Mouse (Mus musculus) myocyte (in vitro differentiated cells): Measurements from ENCODE around the gene Fam214a. TPM values are rescaled to one million over a fixed set of nuclear protein-coding genes. Genes with fewer than 3 reads are reported as not detected.

Experiments
- H3K27me3 ChIP-seq: one replicate; pipeline ENCODE4 v1.6.1; 2011; ENCODE audit not compliant: control insufficient read depth, insufficient read depth, insufficient read length
- H3K36me3 ChIP-seq: one replicate; pipeline ENCODE4 v1.6.1; 2011; ENCODE audit not compliant: control insufficient read depth, insufficient read depth
- H3K4me2 ChIP-seq: one replicate; pipeline ENCODE4 v1.6.1; 2011; ENCODE audit warnings: low read depth, control low read depth
- H3K4me3 ChIP-seq: one replicate; pipeline ENCODE4 v1.5.1; 2011; ENCODE audit warnings: mild to moderate bottlenecking, control low read depth, moderate library complexity
- H3K79me2 ChIP-seq: one replicate; pipeline ENCODE4 v1.6.1; 2011; ENCODE audit not compliant: control insufficient read depth, insufficient read depth
- H3ac ChIP-seq: one replicate; pipeline ENCODE4 v1.6.1; 2011; ENCODE audit not compliant: control insufficient read depth, insufficient read length
- CEBPB ChIP-seq: IDR thresholded peaks from 2 replicates; pipeline ENCODE4 v1.6.1; 2011; ENCODE audit warnings: mild to moderate bottlenecking, moderate library complexity; ENCODE audit not compliant: poor library complexity, insufficient read depth, severe bottlenecking
- E2F4 ChIP-seq: IDR thresholded peaks from one replicate; pipeline ENCODE4 v1.6.1; 2011; ENCODE audit warnings: mild to moderate bottlenecking, control low read depth, moderate library complexity; ENCODE audit not compliant: insufficient read depth
- MAX ChIP-seq: IDR thresholded peaks from one replicate; pipeline ENCODE4 v1.6.1; 2011; ENCODE audit warnings: low read depth, mild to moderate bottlenecking, control low read depth
- MYOD1 ChIP-seq, 3 experiments: IDR thresholded peaks; one replicate each; pipeline ENCODE4 v1.6.1; 2011; ENCODE audit warnings: control low read depth in 2 of 3, low read depth in 2 of 3, mild to moderate bottlenecking in 2 of 3, moderate library complexity in 1 of 3; ENCODE audit not compliant: insufficient read length in 2 of 3, control insufficient read depth in 1 of 3
- MYOG ChIP-seq, 3 experiments: IDR thresholded peaks; one replicate each; pipeline ENCODE4 v1.6.1; 2011; ENCODE audit warnings: control low read depth in 2 of 3, low read depth in 2 of 3, mild to moderate bottlenecking in 2 of 3; ENCODE audit not compliant: insufficient read length in 2 of 3, control insufficient read depth in 1 of 3, insufficient read depth in 1 of 3
- POLR2A ChIP-seq: IDR thresholded peaks from one replicate; pipeline ENCODE4 v1.6.1; 2011; ENCODE audit warnings: low read depth, mild to moderate bottlenecking, control low read depth, moderate library complexity; ENCODE audit not compliant: insufficient read length
- POLR2AphosphoS2 ChIP-seq: IDR thresholded peaks from one replicate; pipeline ENCODE4 v1.6.1; 2011; ENCODE audit warnings: low read depth, control low read depth; ENCODE audit not compliant: insufficient read length
- REST ChIP-seq: IDR thresholded peaks from one replicate; pipeline ENCODE4 v1.6.1; 2011; ENCODE audit warnings: mild to moderate bottlenecking, control low read depth, moderate library complexity; ENCODE audit not compliant: insufficient read depth, insufficient read length
- SRF ChIP-seq: IDR thresholded peaks from one replicate; pipeline ENCODE4 v1.6.1; 2011; ENCODE audit warnings: low read depth; ENCODE audit not compliant: control insufficient read depth, insufficient read length
- TCF12 ChIP-seq: IDR thresholded peaks from one replicate; pipeline ENCODE4 v1.6.1; 2011; ENCODE audit warnings: mild to moderate bottlenecking, control low read depth; ENCODE audit not compliant: poor library complexity, insufficient read depth, severe bottlenecking
- TCF3 ChIP-seq: IDR thresholded peaks from one replicate; pipeline ENCODE4 v1.6.1; 2011; ENCODE audit warnings: low read depth, control low read depth; ENCODE audit not compliant: insufficient read length
- USF1 ChIP-seq: IDR thresholded peaks from one replicate; pipeline ENCODE4 v1.6.1; 2011; ENCODE audit warnings: low read depth, mild to moderate bottlenecking, control low read depth, moderate library complexity
- polyA plus RNA-seq: library from polyadenylated mRNA; unstranded; fragments of >200 nt; fragmentation: generic; extraction: Trizol; gene quantifications from one replicate; pipeline ENCODE4 v1.2.1, GENCODE M21; 2012; ENCODE audit warnings: missing spikeins

The Fam214a gene
- polyA plus RNA-seq, 1 experiment: 2.6 TPM

GRCm38 (mm10) chr9:74996349-74996748 lies 43.7 kb downstream of the Fam214a start:
- Histone ChIP-seq H3K79me2 (no peaks in the 10 kb centered on the region), H3K36me3 (no peaks in the 10 kb centered on the region), H3K4me3 (no peak overlapping the region), H3K4me2 (no peak overlapping the region), H3ac (no peak overlapping the region), H3K27me3 (no peaks in the 10 kb centered on the region)
- no peak for TF ChIP-seq POLR2A
- TF ChIP-seq MYOD1 (IDR thresholded peaks at IDR 0.05; ENCODE audit: control insufficient read depth in 1 of 3, insufficient read length in 2 of 3, low read depth in 2 of 3): no peak
- TF ChIP-seq TCF12: no peak

- Histone ChIP-seq H3K4me2 (no peak overlapping the region), H3K4me3 (no peak overlapping the region), H3K36me3 (no peaks in the 10 kb centered on the region), H3K79me2 (no peaks in the 10 kb centered on the region), H3K27me3 (no peaks in the 10 kb centered on the region), H3ac (no peak overlapping the region)
- TF ChIP-seq MYOG (IDR thresholded peaks at IDR 0.05; ENCODE audit: control insufficient read depth in 1 of 3, insufficient read depth in 1 of 3, insufficient read length in 2 of 3, low read depth in 2 of 3): no peak
- TF ChIP-seq REST: no peak
- no peak for TF ChIP-seq POLR2A
- no peak for TF ChIP-seq TCF3
These were observed 45.3 kb downstream of the Fam214a start for GRCm38 (mm10) chr9:74997976-74998375.

- no peak for TF ChIP-seq MAX
- no peak for TF ChIP-seq E2F4
- no peak for TF ChIP-seq TCF3
- TF ChIP-seq SRF: no peak
- TF ChIP-seq USF1: no peak
- TF ChIP-seq REST: no peak
- no peak for TF ChIP-seq POLR2AphosphoS2
- TF ChIP-seq MYOG (IDR thresholded peaks at IDR 0.05; ENCODE audit: control insufficient read depth in 1 of 3, insufficient read depth in 1 of 3, insufficient read length in 2 of 3, low read depth in 2 of 3): peak in 2 of 3 experiments; percentile 23 to 47
- TF ChIP-seq MYOD1 (IDR thresholded peaks at IDR 0.05; ENCODE audit: control insufficient read depth in 1 of 3, insufficient read length in 2 of 3, low read depth in 2 of 3): peak in 1 of 3 experiments; percentile 26
- no peak for TF ChIP-seq POLR2A
- no peak for TF ChIP-seq TCF12
- no peak for TF ChIP-seq CEBPB
- H3ac ChIP-seq: no peak overlapping the region
- no peaks in the 10 kb centered on the region for H3K79me2 ChIP-seq
- H3K4me3 ChIP-seq: no peak overlapping the region
- H3K4me2 ChIP-seq: no peak overlapping the region
- no peaks in the 10 kb centered on the region for H3K27me3 ChIP-seq
- no peaks in the 10 kb centered on the region for H3K36me3 ChIP-seq
These were observed 48.3 kb downstream of the Fam214a start for GRCm38 (mm10) chr9:75001006-75001405.

- Histone ChIP-seq H3ac (no peak overlapping the region), H3K4me2 (no peak overlapping the region), H3K36me3 (no peaks in the 10 kb centered on the region), H3K4me3 (no peak overlapping the region), H3K79me2 (no peaks in the 10 kb centered on the region), H3K27me3 (no peaks in the 10 kb centered on the region)
- TF ChIP-seq MAX (no peak), POLR2A (no peak), CEBPB (no peak), MYOG (IDR thresholded peaks at IDR 0.05; ENCODE audit: control insufficient read depth in 1 of 3, insufficient read depth in 1 of 3, insufficient read length in 2 of 3, low read depth in 2 of 3) (no peak), SRF (no peak), USF1 (no peak), REST (no peak), TCF12 (no peak), POLR2AphosphoS2 (no peak), MYOD1 (IDR thresholded peaks at IDR 0.05; ENCODE audit: control insufficient read depth in 1 of 3, insufficient read length in 2 of 3, low read depth in 2 of 3) (no peak)
These were observed 49.0 kb downstream of the Fam214a start for GRCm38 (mm10) chr9:75001611-75002204.

- Histone ChIP-seq H3K79me2 (no peaks in the 10 kb centered on the region), H3K27me3 (no peaks in the 10 kb centered on the region), H3K36me3 (no peaks in the 10 kb centered on the region), H3K4me2 (no peak overlapping the region), H3K4me3 (no peak overlapping the region), H3ac (no peak overlapping the region)
- TF ChIP-seq MYOD1 (IDR thresholded peaks at IDR 0.05; ENCODE audit: control insufficient read depth in 1 of 3, insufficient read length in 2 of 3, low read depth in 2 of 3): no peak
- TF ChIP-seq CEBPB: no peak
- no peak for TF ChIP-seq MYOG (IDR thresholded peaks at IDR 0.05; ENCODE audit: control insufficient read depth in 1 of 3, insufficient read depth in 1 of 3, insufficient read length in 2 of 3, low read depth in 2 of 3)
- no peak for TF ChIP-seq POLR2A
- TF ChIP-seq REST: no peak
- no peak for TF ChIP-seq USF1
- no peak for TF ChIP-seq POLR2AphosphoS2
- no peak for TF ChIP-seq TCF12
- no peak for TF ChIP-seq MAX
- no peak for TF ChIP-seq SRF
- no peak for TF ChIP-seq E2F4
- no peak for TF ChIP-seq TCF3
These were observed 49.6 kb downstream of the Fam214a start for GRCm38 (mm10) chr9:75002262-75002661.
